Mouse (Mus musculus) ovary, adult 18-20 months (tissue): Measurements from ENCODE around the gene Dvl2.
"Not testable (repeated sequence)": the region's sequence is repeated elsewhere in the genome, so short reads cannot be mapped to it uniquely, and the experiment has no call there.

ENCODE experiments used
- DNase-seq: peaks from one replicate; pipeline ENCODE4 v3.0.0; 2022; ENCODE audit warnings: low spot score, mixed read lengths

The Dvl2 gene

GRCm38 (mm10) chr11:70010961-70011360, 10.6 kb downstream of the Dvl2 start:
- no peak for DNase-seq

GRCm38 (mm10) chr11:70012931-70013330, 12.5 kb downstream of the Dvl2 start:
- DNase-seq, result no peak

- no peak for DNase-seq
These were observed 13.0 kb downstream of the Dvl2 start for GRCm38 (mm10) chr11:70013408-70013807.

- no peak for DNase-seq
These were observed 13.7 kb downstream of the Dvl2 start for GRCm38 (mm10) chr11:70014051-70014450.

GRCm38 (mm10) chr11:70014880-70015558, 14.6 kb downstream of the Dvl2 start, which contains the start of gene Acadvl:
Acadvl (minus strand) TSS chr11:70015411.
- DNase-seq, result peak; percentile 78

GRCm38 (mm10) chr11:70015677-70016076, 15.3 kb downstream of the Dvl2 start:
- DNase-seq, result no peak

- not testable (repeated sequence) for DNase-seq
These were observed 15.8 kb downstream of the Dvl2 start for GRCm38 (mm10) chr11:70016177-70016576.

- no peak for DNase-seq
These were observed 16.3 kb downstream of the Dvl2 start, which contains the start of gene Dlg4 for GRCm38 (mm10) chr11:70016669-70017068. Dlg4 (plus strand) TSS chr11:70016942.

GRCm38 (mm10) chr11:70017199-70017767, 16.9 kb downstream of the Dvl2 start:
- no peak for DNase-seq

GRCm38 (mm10) chr11:70018131-70018990, 18.0 kb downstream of the Dvl2 start:
- DNase-seq, result no peak

GRCm38 (mm10) chr11:70019495-70020021, 19.2 kb downstream of the Dvl2 start:
- DNase-seq, result no peak

GRCm38 (mm10) chr11:70020022-70020631, 19.7 kb downstream of the Dvl2 start:
- no peak for DNase-seq

GRCm38 (mm10) chr11:70020731-70021263, 20.4 kb downstream of the Dvl2 start:
- peak; percentile 67 for DNase-seq

GRCm38 (mm10) chr11:70021264-70022132, 21.1 kb downstream of the Dvl2 start:
- peak; percentile 92 for DNase-seq

GRCm38 (mm10) chr11:70023481-70024150, 23.2 kb downstream of the Dvl2 start:
- no peak for DNase-seq

GRCm38 (mm10) chr11:70024151-70024514, 23.7 kb downstream of the Dvl2 start:
- no peak for DNase-seq

- no peak for DNase-seq
These were observed 26.3 kb downstream of the Dvl2 start for GRCm38 (mm10) chr11:70026689-70027088.

GRCm38 (mm10) chr11:70027397-70027796, 27.0 kb downstream of the Dvl2 start:
- no peak for DNase-seq

GRCm38 (mm10) chr11:70028401-70029129, 28.2 kb downstream of the Dvl2 start:
- no peak for DNase-seq
